Comparison of ENCODE assay signal across 8 mouse cellular contexts in the genomic region with DNA sequence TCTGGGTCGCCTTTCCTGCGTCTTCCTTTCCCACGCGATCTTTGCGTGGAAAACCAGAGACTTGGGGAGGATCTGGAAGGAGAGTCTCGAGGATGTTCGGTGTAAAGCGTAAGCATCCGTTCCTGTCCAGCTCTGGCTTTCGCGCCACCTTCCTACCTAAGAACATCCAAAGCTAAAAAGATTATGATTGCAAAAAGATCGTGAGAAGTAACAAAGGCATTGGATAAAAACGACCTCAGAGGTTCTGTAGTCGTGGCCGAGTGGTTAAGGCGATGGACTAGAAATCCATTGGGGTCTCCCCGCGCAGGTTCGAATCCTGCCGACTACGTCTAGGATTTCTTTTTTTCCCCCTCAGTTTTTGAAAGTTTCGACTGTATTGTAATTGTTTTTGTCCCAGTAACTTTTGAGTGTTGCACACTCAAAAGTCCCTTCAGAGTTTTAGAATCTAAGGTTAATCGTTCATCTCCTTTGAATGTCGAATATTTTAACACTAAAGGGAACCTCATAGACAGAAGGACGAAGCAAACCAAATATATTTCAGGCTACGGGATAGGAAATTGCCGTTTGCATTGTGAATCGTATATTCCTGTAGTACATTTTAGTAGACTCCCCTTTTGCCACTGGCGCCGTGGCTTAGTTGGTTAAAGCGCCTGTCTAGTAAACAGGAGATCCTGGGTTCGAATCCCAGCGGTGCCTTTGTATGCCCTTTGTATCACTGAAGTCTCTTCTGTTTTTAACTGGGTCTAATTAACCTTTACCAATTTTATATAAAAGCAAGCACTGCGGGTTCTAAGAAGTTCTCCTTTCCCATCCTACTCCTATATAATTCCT. TPM values are rescaled to one million over a fixed set of nuclear protein-coding genes. Genes with fewer than 3 reads are reported as not detected.
DNase-seq lines count a peak whose midpoint lies in the region; ATAC-seq lines count a peak whose summit lies in the region.

No protein-coding gene starts in this region.

- peak overlapping the region; percentile 72 for H3K4me2 ChIP-seq in heart, embryonic 16.5 days (ENCODE audit: low read depth, low read length)
- peak overlapping the region; percentile 88 for H3K4me2 ChIP-seq in liver, embryonic 15.5 days
- H3K4me2 ChIP-seq in neural tube, embryonic 15.5 days = peak overlapping the region; percentile 70

- no peaks in the 10 kb centered on the region for H3K9me3 ChIP-seq in erythroblast, embryonic 14.5 days (ENCODE audit: control insufficient read depth, low read length)
- H3K9me3 ChIP-seq in heart, embryonic 16.5 days (replicated peaks; ENCODE audit: control insufficient read depth, low read length) = no peaks in the 10 kb centered on the region
- no peaks in the 10 kb centered on the region for H3K9me3 ChIP-seq in liver, embryonic 15.5 days (replicated peaks)
- no peaks in the 10 kb centered on the region for H3K9me3 ChIP-seq in neural tube, embryonic 15.5 days (replicated peaks)

- no peaks in the 10 kb centered on the region for H3K27me3 ChIP-seq in erythroblast, embryonic 14.5 days (ENCODE audit: control insufficient read depth)
- no peaks in the 10 kb centered on the region for H3K27me3 ChIP-seq in heart, embryonic 16.5 days (ENCODE audit: control insufficient read depth, insufficient read depth, low read length)
- no peaks in the 10 kb centered on the region for H3K27me3 ChIP-seq in liver, embryonic 15.5 days
- no peaks in the 10 kb centered on the region for H3K27me3 ChIP-seq in neural tube, embryonic 15.5 days (replicated peaks)

- peak overlapping the region; percentile 80 for H3K9ac ChIP-seq in heart, embryonic 16.5 days (ENCODE audit: low read length)
- H3K9ac ChIP-seq in liver, embryonic 15.5 days = peak overlapping the region; percentile 64
- peak overlapping the region; percentile 75 for H3K9ac ChIP-seq in neural tube, embryonic 15.5 days (replicated peaks)

- H3K4me1 ChIP-seq in erythroblast, embryonic 14.5 days (ENCODE audit: control insufficient read depth) = peaks cover 58% of the 10 kb centered on the region
- peaks cover 18% of the 10 kb centered on the region for H3K4me1 ChIP-seq in heart, embryonic 16.5 days (ENCODE audit: control insufficient read depth, insufficient read depth, low read length)
- H3K4me1 ChIP-seq in liver, embryonic 15.5 days (replicated peaks) = peaks cover 60% of the 10 kb centered on the region
- peaks cover 32% of the 10 kb centered on the region for H3K4me1 ChIP-seq in neural tube, embryonic 15.5 days

- peak; percentile 18; the same call in 1 of the 2 replicates for ATAC-seq in heart, embryonic 16.5 days (replicated peaks; ENCODE audit: extremely low read depth, insufficient read depth, low FRiP score)
- ATAC-seq in liver, embryonic 15.5 days (ENCODE audit: insufficient read depth) = peak; percentile 35
- ATAC-seq in neural tube, embryonic 15.5 days (ENCODE audit: low FRiP score) = peak; percentile 53

- DNase-seq in CD8-positive naive resting alpha-beta T cell, adult 2 months (ENCODE audit: low read depth in 2 of 2, low spot score in 2 of 2) = peak; percentile 82
- DNase-seq in brain, adult 2 months (ENCODE audit: low read depth, low spot score) = peak; percentile 90
- DNase-seq in kidney, postnatal 36 days = peak; percentile 84 to 86
- peak; percentile 80 for DNase-seq in testis, postnatal 10 days (ENCODE audit: low spot score)

- peaks cover 42% of the 10 kb centered on the region for H3K36me3 ChIP-seq in erythroblast, embryonic 14.5 days (ENCODE audit: control insufficient read depth)
- peaks cover 15% of the 10 kb centered on the region for H3K36me3 ChIP-seq in heart, embryonic 16.5 days (ENCODE audit: control insufficient read depth, insufficient read depth)
- peaks cover 30% of the 10 kb centered on the region for H3K36me3 ChIP-seq in liver, embryonic 15.5 days (replicated peaks)
- peaks cover 27% of the 10 kb centered on the region for H3K36me3 ChIP-seq in neural tube, embryonic 15.5 days

- WGBS in heart, embryonic 16.5 days = under 1% methylated on average over 34 of the region's 34 CpGs
- WGBS in liver, embryonic 15.5 days (ENCODE audit: insufficient replicate concordance) = under 1% methylated on average over 34 of the region's 34 CpGs
- under 1% methylated on average over 34 of the region's 34 CpGs for WGBS in neural tube, embryonic 15.5 days

- H3K27ac ChIP-seq in heart, embryonic 16.5 days (ENCODE audit: low read length) = peak overlapping the region; percentile 77
- H3K27ac ChIP-seq in liver, embryonic 15.5 days (replicated peaks) = peak overlapping the region; percentile 79
- peak overlapping the region; percentile 88 for H3K27ac ChIP-seq in neural tube, embryonic 15.5 days (replicated peaks)

- H3K4me3 ChIP-seq in erythroblast, embryonic 14.5 days (replicated peaks) = peak overlapping the region; percentile 84
- peak overlapping the region; percentile 79 for H3K4me3 ChIP-seq in heart, embryonic 16.5 days (ENCODE audit: low read length)
- H3K4me3 ChIP-seq in liver, embryonic 15.5 days (replicated peaks) = peak overlapping the region; percentile 71
- peak overlapping the region; percentile 67 for H3K4me3 ChIP-seq in neural tube, embryonic 15.5 days (replicated peaks)

RNA-seq across cellular contexts. Expression of a gene that starts 8.0 kb away (rescaled TPM):
- polyA plus RNA-seq in erythroblast, embryonic 14.5 days (2012) = 20.3 and 26.6 TPM in 2 replicates
- 85.7 and 95.3 TPM in 2 replicates for polyA plus RNA-seq in heart, embryonic 16.5 days (2015; fragmentation: Nextera tagmentation; extraction: Ambion mirVana)
- 111 and 115 TPM in 2 replicates for polyA plus RNA-seq in liver, embryonic 15.5 days (2015; fragmentation: Nextera tagmentation; extraction: Ambion mirVana)
- 15.6 and 47.4 TPM in 2 replicates for polyA plus RNA-seq in neural tube, embryonic 15.5 days (2015; fragmentation: Nextera tagmentation; extraction: Ambion mirVana)

RNA-seq across cellular contexts. Expression of a gene that starts 21.7 kb away (rescaled TPM):
- polyA plus RNA-seq in erythroblast, embryonic 14.5 days (2012) = 13.5 and 27.1 TPM in 2 replicates
- 44.4 and 49.5 TPM in 2 replicates for polyA plus RNA-seq in heart, embryonic 16.5 days (2015; fragmentation: Nextera tagmentation; extraction: Ambion mirVana)
- polyA plus RNA-seq in liver, embryonic 15.5 days (2015; fragmentation: Nextera tagmentation; extraction: Ambion mirVana) = 20.5 and 20.9 TPM in 2 replicates
- 53.4 and 55.0 TPM in 2 replicates for polyA plus RNA-seq in neural tube, embryonic 15.5 days (2015; fragmentation: Nextera tagmentation; extraction: Ambion mirVana)

RNA-seq across cellular contexts. Expression of a gene that starts 22.1 kb away (rescaled TPM):
- 2.0 and 2.4 TPM in 2 replicates for polyA plus RNA-seq in erythroblast, embryonic 14.5 days (2012)
- polyA plus RNA-seq in heart, embryonic 16.5 days (2015; fragmentation: Nextera tagmentation; extraction: Ambion mirVana) = 11.2 and 12.0 TPM in 2 replicates
- polyA plus RNA-seq in liver, embryonic 15.5 days (2015; fragmentation: Nextera tagmentation; extraction: Ambion mirVana) = 4.3 and 5.3 TPM in 2 replicates
- 20.6 and 24.0 TPM in 2 replicates for polyA plus RNA-seq in neural tube, embryonic 15.5 days (2015; fragmentation: Nextera tagmentation; extraction: Ambion mirVana)

RNA-seq across cellular contexts. Expression of a gene that starts 29.2 kb away (rescaled TPM):
- polyA plus RNA-seq in erythroblast, embryonic 14.5 days (2012) = 0.78 and 0.81 TPM in 2 replicates
- 16.7 and 19.2 TPM in 2 replicates for polyA plus RNA-seq in heart, embryonic 16.5 days (2015; fragmentation: Nextera tagmentation; extraction: Ambion mirVana)
- 17.0 and 18.5 TPM in 2 replicates for polyA plus RNA-seq in liver, embryonic 15.5 days (2015; fragmentation: Nextera tagmentation; extraction: Ambion mirVana)
- 15.5 and 20.2 TPM in 2 replicates for polyA plus RNA-seq in neural tube, embryonic 15.5 days (2015; fragmentation: Nextera tagmentation; extraction: Ambion mirVana)

RNA-seq across cellular contexts. Expression of a gene that starts 33.2 kb away (rescaled TPM):
- polyA plus RNA-seq in erythroblast, embryonic 14.5 days (2012) = 10.0 and 12.3 TPM in 2 replicates
- polyA plus RNA-seq in heart, embryonic 16.5 days (2015; fragmentation: Nextera tagmentation; extraction: Ambion mirVana) = 43.3 and 46.5 TPM in 2 replicates
- polyA plus RNA-seq in liver, embryonic 15.5 days (2015; fragmentation: Nextera tagmentation; extraction: Ambion mirVana) = 20.2 and 21.6 TPM in 2 replicates
- polyA plus RNA-seq in neural tube, embryonic 15.5 days (2015; fragmentation: Nextera tagmentation; extraction: Ambion mirVana) = 33.3 and 39.2 TPM in 2 replicates

Comparison
In these comparisons a context has a peak if more than half of its experiments do, and no peak if none do; other contexts are left out.
1. Peak in every context shown above with its lines: DNase-seq, ATAC-seq, H3K4me3 ChIP-seq and H3K27ac ChIP-seq.